Mouse (Mus musculus): ENCODE measurements at regions not wholly inside any gene's neighbourhood (a gene's known extent, or its start where the extent isn't known, plus 50 kb on each side); places are given as distances from the start of the nearest gene placed in this dataset.

DNA sequence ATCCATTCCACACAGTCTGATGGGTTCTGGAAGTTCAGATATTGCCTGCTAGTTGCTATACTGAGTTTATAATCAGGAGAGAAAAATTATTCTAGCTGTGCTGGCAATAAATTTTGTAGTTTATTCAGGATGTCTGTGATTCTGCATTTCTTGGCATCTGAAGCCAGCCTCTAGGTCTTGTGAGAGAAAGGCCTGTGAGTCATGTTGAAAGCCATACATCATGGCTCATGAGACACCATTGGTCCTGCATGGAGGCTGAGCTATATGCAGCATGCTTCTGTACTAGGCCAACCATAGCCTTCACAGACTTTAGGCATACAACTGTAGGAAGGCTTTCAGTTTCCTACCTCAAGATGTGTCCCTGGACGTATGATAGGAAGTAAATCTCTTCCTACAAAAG lies 1334.7 kb downstream of the Fam181b start:
- no peak overlapping the region for H3K9ac ChIP-seq
- H3K36me3 ChIP-seq (ENCODE audit: poor library complexity, severe bottlenecking), result no peaks in the 10 kb centered on the region
- 88% methylated on average over 1 of the region's 1 CpGs for WGBS
- no peak overlapping the region for H3K4me3 ChIP-seq
- H3K27me3 ChIP-seq, result no peaks in the 10 kb centered on the region
- ATAC-seq, result no peak
- H3K27ac ChIP-seq, result no peak overlapping the region
- no peaks in the 10 kb centered on the region for H3K9me3 ChIP-seq (replicated peaks)
- H3K4me2 ChIP-seq, result no peak overlapping the region
- H3K4me1 ChIP-seq, result no peaks in the 10 kb centered on the region

DNA sequence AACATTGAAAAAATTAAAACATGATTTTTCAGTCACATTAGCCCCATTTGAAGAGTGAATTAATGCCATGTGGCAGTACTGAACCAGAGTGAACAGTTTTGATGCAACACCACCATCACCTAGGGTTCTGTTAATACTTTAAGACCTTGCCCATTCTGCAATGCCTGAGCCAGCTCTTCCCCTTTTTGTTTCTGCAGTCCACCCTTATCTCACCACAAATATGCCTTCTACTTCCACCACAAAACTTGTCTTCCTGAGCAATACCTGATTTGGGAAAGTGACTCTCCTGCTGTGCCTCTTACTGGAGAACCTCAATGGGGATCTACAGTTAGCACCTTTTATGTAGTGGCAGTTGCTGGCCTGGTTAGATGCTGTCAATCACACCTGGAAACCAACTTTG lies 1335.7 kb downstream of the Fam181b start:
- Histone ChIP-seq H3K36me3 (ENCODE audit: poor library complexity, severe bottlenecking) (no peaks in the 10 kb centered on the region), H3K4me1 (no peaks in the 10 kb centered on the region), H3K4me3 (no peak overlapping the region), H3K9ac (no peak overlapping the region), H3K27me3 (no peaks in the 10 kb centered on the region), H3K9me3 (replicated peaks) (no peaks in the 10 kb centered on the region), H3K27ac (no peak overlapping the region), H3K4me2 (no peak overlapping the region)
- no peak for ATAC-seq

DNA sequence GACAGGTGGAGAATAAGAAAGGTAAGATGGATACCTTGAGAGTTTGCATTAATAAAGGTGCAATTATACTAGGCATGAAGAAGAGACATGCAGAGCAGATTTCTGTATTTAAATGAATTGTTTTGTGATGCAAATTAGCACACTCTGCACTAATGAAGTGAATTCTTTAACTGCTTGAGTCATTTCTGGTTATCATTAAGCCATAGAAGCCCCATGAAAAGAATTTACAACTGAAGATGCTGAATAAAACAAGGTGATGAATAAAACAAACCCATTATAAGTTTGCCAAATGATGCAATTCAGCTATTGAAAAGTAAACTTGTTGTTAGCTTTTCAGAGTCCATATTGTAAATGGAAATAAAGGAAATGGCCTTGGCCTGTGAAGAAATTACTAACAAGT lies 1351.8 kb downstream of the Fam181b start:
- no peaks in the 10 kb centered on the region for H3K9me3 ChIP-seq (replicated peaks)
- H3K36me3 ChIP-seq (ENCODE audit: poor library complexity, severe bottlenecking), result no peaks in the 10 kb centered on the region
- no peak overlapping the region for H3K4me2 ChIP-seq
- ATAC-seq, result peak; percentile 55; the same call in 1 of the 2 replicates
- H3K27ac ChIP-seq, result no peak overlapping the region
- no peak overlapping the region for H3K9ac ChIP-seq
- peaks cover 8% of the 10 kb centered on the region; the same call in 1 of the 2 replicates for H3K4me1 ChIP-seq
- no peak overlapping the region for H3K4me3 ChIP-seq
- no peaks in the 10 kb centered on the region for H3K27me3 ChIP-seq
